Mouse (Mus musculus) kidney, adult 9 months (tissue): Measurements from ENCODE around the gene Abhd5.
"Not testable (repeated sequence)": the region's sequence is repeated elsewhere in the genome, so short reads cannot be mapped to it uniquely, and the experiment has no call there.

Source experiments
- DNase-seq: peaks from one replicate; pipeline ENCODE4 v3.0.0; 2022

Abhd5 gene

DNA sequence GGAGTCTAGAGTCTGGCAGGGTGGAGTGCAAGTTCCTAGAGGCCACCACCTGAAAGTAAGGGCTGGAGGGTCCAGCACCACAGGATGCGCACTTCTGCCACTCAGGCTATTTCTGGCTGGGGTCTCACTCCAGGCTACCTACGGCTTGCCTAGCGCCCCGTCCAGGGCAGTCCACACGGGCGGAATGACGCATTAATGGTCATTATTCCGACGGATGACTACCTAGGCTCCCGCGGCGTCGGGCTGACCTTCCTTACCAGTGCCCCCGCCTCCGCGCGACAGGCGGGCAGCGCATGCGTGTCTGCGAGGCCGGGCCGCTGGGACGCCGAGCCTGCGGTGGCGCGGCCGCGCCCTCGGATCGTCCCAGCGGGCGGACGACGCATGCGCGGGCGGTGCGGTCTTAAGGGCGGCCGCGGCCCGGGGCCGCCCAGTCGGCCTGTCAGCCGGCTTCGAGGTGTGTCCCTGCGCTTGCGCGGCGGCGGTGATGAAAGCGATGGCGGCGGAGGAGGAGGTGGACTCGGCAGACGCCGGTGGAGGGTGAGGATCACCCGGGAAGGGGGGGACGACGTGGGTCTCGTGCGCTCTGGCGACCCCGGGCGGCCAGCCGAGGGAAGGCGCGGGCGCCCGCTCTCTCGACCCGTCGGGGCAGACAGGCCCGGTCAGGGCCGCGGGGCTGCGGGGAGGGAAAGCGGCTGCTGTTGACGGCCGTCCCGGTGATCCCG is at the start of gene Abhd5:
Abhd5 (plus strand) TSS at position 306 of the 722 bp plus-strand sequence.
- peak; percentile 96 for DNase-seq

DNA sequence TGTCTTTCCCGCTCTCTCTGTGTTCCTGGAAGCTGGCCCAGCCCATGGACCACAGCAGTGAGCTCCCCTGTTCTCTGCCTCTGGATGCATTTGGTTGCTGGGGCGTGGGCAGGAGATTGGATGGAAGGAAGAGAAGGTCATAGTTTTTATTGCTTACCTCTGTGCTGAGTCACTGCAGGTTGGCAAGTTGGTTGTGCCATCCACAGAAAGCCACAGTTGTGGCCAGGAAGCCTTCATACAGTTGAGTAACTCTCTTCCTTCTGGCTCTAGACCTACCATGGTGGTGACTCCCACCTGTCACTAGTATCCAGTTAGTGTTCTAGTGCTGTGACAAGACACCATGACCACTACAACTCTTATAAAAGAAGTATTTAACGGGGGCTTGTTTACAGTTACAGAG is 46.1 kb upstream of the Abhd5 start:
- DNase-seq, result no peak

DNA sequence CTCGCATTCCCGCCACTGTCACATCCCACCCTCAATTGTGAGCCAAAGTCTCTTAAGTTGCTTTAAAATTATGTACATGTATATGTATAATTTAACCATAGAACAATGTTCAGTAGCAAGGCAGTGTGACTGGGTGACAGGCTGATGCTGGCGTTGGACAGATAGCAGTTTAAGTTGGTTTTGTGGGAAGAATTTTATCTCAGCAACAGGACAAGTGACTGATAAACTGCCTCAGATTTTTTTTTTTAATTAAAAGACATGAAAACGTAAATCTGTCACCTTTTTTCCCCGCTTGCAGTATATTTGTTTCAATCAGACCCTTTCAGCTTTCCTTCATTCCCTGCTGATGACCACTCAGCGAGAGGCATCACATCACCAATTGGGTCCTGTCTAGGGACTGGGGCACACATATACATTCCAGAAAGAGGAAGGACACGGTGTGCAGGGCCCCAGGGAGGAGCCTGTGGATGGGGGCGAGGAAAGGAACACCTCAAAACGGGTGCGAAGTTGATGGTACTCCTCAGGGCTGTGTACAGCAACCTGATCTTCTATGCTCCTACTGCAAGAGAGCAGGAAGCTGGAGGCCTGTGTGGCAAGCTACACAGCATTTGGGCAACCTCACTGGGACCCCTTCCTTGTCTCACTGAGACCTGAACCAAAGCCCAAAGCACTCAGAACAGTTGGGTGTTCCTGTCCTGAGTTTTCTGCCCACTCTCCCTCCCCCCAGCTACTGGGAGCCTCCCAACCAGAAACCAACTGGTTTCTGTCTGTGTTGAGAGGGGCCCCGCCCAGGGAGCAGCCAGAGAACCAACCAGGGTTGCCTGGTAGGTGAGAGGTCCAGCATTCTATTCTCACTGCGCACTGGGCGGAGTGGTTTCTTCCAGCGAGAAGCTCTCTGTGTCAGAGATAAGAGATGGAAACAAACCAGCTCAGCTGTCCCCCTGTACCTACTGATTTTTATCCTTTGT is 42.1 kb upstream of the Abhd5 start:
- no peak for DNase-seq

DNA sequence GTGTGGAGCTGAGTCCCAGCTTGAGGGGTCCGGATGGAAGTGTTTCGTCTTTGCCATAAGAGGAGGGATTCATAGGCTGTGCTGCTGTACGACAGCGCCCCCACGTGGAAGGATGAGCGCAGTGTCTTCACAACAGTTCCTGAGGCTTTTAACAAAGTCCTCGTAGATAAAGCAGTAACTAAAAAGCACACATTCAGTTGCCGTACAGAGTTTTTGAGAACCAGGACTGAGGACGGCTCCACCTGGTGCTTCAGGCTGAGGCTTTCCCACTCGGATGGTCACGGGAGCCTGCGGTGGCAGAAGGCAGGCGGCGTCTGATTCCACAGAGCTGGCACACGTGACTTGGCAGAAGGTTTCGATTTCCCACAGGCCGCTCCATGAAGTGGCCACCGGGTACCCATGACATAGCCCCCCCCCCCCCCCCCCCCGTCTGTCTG is 40.8 kb upstream of the Abhd5 start:
- peak; percentile 87 for DNase-seq

DNA sequence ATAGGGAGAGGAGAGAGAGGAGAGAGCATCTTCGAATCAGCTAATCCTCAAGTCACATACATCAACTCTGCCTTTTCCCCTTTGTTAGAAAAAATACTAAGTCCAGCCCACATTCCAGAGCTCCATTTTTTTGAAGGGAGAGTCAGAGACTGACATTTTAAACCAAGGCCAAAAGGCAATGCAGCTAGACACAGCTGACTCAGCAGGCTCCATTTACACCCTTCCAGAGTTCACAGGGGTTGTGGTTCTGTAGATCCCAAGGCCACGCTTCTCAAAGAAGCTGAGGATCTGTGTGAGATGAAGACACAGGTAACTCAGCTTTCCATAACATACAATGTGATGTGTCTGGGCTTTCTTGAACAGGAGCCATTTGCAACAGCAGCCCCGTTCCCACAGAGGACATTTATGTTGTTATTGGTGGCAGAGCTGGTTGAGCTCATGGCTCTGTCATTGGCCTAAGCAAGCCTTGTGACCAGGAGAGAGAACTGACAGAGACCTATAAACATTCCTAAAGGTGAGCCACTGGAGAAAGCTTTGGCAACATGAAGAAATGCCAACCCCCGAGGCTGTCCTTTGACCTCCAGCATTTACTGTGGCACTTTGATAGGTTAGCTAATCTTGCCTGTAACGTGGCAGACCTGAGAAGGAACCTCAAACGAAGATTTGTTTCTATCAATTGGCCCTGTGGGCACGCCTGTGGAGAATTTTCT is 40.2 kb upstream of the Abhd5 start:
- peak; percentile 74 for DNase-seq

DNA sequence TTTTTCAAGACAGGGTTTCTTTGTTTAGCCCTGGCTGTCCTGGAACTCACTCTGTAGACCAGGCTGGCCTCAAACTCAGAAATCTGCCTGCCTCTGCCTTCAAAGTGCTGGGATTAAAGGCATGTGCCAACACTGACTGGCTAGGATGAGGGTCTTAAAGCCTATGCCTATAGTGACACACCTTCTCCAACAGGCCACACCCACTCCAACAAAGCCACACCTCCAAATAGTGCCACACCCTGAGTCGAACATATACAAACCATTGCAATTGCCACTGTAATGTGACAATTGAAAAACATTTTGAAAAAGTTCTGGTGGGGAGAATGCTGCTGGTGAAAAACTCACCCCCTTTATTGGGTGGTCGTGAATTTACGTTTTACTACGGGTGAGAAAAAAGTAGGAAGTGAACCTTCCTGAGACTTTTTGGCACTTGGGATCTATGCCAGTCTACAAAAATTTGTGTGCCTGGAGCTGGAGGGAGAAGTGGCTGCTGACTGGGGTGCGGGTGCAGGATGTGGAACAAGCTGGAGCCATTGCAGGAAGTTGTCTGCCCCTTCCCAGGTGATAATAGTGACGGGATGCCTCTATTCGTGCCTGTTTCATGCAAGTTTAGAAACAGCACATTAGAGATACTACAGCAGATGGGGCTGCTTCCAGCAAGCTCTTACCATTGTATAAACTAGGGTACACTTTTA is 39.0 kb upstream of the Abhd5 start:
- no peak for DNase-seq

DNA sequence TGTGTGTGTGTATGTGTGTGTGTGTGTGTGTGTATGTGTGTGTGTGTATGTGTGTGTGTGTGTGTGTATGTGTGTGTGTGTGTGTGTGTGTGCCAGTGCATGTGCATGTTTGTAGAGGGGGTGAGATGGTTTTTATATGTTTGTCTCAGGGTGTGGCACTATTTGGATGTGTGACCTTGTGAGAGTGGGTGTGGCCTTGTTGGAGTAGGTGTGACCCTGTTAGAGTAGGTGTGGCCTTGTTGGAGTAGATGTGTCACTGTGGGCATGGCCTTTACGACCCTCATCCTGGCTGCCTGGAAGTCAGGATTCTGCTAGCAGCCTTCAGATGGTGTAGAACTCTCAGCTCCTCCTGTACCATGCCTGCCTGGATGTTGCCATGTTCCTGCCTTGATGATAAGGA is 38.3 kb upstream of the Abhd5 start:
- not testable (repeated sequence) for DNase-seq

DNA sequence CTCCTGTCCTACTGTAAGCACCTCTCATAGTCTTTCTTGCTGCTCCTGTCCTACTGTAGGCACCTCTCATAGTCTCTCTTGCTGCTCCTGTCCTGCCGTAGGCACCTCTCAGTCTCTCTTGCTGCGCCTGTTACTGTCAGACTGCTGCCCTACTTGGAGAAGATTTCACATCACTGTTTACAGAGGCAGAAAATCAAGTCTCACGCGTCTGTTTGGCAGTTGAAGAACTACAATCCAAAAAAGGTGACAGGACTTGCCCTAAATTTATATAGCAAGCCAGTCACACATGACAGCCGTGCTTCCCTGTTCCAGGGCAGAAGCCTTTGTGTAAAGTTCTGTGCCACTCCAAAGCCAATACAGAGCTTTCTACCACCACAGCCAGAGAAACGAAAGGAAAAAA is 37.0 kb upstream of the Abhd5 start:
- DNase-seq, result no peak

DNA sequence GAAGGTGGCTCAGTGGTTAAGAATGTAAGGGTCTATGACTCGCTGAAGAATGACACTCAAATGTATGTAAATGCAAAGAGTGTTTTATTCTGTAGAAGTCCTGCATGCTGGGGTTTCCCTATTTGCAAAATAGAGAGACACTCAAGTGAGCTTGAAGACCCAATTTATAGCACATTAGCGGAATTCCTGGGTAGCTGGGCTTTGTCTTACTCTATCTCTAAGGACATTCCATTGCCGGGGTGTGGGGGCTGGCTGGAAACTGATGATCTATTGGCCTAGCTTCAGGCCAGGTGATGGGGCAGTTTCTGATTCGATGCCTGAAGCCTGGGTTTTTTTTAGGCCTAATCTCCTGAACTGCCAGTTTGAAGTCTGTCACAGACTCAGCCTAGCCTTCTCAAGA is 36.5 kb upstream of the Abhd5 start:
- DNase-seq, result no peak

DNA sequence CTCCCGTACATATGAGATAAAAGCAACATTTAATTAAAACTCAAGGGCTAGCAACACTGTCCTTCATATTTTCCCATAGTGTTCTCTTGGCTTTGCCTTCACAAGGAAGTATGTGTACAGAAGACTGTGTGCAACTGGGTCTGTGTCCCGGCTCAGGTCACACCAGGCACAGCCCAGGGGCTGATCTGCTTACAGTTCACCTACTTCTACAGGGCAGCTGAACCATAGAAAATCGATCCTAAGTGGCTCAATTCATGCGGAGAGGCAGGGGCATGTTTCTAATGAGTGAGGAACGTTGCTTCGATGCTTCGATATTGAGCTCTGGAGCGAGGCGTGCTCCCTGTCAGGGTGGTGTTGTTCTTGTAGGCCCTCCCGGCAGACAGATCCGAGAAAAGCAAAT is 35.9 kb upstream of the Abhd5 start:
- no peak for DNase-seq

DNA sequence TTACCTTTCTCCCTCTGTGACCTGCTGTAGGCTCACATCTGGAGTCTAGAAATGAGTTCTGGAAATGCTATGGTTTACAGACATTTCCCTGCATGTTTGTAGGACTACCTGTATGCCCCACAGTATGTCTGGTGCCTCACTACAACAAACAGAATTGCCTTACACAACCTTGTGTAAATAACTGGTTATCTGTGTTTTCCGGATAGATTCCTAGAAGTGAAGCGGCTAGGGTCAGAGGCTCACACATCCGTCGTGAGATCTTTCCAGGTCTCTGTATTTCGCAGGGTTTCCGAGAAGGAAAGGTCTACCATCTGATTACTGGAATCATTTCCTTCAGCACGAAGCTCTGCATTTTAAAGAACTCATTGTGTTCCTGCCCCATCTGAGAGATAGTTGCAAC is 34.8 kb upstream of the Abhd5 start:
- no peak for DNase-seq

DNA sequence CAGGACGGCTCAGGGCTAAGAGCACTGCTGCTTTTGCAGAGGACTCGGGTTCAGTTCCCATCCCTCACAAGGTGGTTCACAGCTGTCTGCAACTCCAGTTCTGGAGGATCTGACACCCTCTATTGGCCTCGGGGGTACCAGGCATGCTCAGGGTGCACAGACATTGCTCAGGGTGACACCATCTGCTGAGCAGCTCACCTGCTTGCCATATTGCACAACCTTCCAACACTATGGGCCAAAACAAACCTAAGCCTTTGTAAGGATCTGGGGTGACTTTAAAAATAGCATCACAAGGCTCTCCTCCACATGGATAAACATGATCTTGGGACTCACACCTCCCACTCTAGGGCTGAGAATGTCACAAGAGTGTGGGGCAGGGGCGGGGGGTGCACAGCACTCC is 30.8 kb upstream of the Abhd5 start:
- no peak for DNase-seq

DNA sequence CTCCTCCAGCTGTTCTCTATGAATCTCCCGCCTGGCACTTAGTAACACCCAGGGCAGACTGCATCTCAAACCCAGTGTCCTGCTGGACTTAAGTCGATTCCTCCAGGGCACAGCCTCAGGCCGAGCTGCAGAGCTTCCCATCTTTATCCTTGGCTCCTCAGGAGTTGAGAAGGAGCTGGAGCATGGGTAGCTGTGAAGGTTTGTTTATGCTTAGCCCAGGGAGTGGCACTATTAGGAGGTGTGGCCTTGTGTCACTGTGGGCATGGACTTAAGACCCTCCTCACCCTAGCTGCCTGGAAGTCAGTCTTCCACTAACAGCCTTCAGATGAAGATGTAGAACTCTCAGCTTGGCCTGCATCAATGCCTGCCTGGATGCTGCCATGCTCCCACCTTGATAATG is 29.1 kb upstream of the Abhd5 start:
- DNase-seq, result no peak

DNA sequence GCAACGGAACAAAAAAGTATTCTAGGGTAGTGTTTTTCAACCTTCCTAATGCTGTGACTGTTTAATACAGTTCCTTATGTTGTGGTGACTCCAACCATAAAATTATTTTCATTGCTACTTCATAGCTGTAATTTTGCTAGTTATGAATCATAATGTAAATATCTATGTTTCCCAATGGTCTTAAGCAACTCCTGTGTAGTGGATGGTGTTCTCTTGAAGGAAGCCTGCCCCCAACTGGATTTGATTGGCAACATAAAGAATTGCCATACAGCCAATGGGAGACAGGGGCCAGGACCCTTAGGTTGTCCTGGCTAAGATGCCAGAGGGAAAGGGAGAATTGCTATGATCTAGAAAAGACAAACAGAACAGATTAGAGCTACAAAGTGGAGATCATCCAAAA is 25.4 kb upstream of the Abhd5 start:
- DNase-seq, result no peak

DNA sequence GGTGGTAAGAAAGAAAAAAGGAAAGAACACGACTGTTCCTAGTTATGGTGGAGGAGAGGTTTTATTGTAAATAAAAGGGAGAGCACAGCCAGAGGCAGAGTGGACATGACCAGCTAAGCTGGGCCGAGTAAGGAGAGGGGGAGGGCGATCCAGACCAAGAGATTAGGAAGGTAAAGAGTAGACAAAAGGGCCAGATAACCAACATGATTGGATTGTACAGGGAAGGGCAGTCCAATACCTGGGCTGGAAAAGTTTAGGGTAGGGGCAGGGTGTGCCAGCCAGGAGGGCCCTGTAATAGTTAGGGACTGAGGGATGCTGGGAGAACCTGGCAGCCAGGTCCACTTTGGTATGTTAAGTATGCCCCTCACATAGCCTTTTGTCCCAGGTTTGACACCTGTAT is 23.2 kb upstream of the Abhd5 start:
- DNase-seq, result no peak

DNA sequence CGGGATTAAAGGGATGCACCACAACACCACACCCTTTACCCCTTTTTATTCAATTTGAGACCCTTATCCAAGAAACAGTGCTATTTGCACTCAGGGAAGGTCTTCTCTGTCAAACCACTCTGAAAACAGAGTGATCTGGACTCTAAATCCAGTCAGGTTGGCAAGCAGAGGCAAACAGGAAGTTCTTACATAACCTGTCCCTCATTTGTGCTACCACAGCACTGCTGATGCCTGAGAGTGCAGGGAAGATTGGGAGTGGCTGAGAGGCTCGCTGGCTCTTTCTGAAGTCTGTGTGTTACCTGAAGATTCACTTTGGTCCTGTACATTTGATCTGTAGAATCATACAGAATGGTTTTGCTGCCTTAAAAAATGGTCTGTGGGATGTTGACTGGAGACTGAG is 14.7 kb upstream of the Abhd5 start:
- DNase-seq, result peak; percentile 80

DNA sequence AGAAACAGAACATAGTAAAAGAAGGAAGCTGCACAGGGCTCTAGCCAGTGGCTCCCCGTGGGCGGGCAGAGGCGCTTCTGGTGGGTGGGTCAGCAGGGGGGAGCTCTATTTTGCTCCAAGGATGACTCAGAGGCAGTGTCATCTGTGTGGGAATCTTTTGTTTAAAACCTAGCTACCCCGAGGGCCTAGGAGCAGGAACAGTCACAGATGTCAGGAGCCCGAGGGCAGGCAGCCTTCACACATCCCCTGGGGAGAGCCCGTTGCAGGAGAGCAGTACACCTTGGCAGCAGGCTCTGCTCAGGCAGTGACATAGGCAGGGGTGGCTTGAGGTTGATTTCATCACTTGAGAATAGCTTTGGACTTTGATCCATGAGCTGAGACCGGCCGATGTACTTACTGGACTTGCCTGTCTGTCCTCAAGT is 13.9 kb upstream of the Abhd5 start:
- peak; percentile 88 for DNase-seq

DNA sequence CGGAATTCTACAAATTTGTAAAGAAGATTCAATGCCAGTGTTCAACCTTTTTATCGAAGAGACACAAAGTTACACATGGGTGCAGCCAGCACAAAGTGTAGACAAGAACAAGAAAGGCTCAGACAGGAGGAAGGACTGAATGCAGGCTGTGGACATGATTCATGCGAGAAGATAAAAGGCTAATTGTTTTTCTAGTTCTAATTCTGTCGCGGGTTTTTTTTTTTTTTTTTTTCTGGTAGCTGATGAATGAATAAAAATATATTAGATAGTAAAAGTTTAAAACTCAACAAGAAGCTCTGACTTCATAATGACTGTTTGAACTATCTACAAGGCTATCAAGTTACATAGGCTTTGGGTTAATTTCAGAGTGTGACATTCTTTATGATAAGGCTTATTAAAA is 11.4 kb upstream of the Abhd5 start:
- no peak for DNase-seq

DNA sequence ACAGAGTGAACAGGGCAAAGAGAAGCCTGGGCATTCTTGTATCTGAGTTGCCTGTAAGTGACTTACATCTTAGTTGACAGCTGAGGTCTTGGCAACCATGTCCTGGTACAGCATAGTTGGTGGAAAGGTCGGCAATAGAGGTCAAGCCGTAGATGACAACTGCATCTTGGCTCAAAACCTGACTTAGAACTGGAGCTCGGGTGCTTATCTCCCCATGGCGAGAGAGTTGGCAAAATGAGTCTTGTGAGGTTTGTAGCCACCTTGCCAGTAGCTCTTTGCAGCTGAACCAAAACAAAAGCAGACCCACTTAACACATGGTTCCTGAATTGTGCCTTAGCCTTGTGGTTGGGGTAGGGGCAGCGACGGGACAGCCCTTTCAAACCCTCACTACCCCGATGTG is 8.0 kb upstream of the Abhd5 start:
- no peak for DNase-seq

DNA sequence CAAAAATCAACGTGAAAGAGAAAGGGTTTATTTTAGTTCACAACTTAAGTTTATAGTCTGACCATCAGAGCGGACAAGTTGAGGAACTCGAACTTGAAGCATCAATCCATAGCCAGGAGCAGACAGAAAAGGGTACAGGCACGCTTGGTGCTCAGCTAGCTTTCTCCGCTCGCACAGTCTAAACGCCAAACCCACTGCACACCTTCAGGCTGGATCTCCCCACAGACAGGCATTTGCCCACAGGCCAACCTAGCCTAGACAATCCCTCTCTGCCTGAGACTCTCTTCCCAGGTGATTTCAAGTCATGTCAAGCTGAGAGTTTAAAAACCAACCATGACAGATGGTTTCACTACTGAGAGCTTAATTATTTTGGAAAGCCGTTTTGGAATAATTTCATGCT is 6.8 kb upstream of the Abhd5 start:
- no peak for DNase-seq

DNA sequence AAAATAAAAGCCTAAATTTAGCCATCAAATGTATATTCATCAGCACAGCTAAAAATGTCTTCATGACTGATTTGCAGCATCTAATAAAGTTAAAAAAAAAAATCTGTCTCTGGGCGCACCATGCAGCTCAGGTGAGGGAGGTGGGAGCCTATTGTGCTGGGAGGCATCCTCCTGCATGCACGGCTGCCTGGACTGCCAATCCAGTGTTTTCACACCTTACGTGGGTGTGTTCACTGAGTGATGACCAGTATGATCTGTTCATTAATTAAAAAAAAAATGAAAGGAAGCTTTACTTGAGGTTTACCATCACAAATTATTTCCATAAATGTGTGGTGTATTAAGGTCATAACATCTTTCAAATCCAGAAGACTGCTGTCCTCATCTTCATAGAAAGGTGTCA is 6.1 kb upstream of the Abhd5 start:
- DNase-seq, result no peak

DNA sequence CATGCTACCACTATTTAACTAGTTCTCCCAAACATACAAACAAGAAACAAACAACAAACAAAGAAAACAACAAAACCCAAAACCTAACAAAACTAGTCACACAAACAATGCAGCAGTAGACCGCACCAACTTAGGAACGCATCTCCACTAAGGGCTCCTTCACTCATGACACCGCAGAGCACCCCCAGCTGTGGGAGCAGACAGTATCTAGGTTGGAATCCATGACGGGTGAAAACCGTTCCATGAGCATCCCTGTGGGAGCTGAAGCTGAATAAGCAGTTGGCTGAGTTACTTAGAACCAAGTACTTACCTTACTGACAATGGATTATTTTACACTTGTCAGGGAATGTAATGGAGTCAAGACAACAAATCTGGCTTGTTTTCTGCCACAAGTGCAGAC is 5.3 kb upstream of the Abhd5 start:
- no peak for DNase-seq

DNA sequence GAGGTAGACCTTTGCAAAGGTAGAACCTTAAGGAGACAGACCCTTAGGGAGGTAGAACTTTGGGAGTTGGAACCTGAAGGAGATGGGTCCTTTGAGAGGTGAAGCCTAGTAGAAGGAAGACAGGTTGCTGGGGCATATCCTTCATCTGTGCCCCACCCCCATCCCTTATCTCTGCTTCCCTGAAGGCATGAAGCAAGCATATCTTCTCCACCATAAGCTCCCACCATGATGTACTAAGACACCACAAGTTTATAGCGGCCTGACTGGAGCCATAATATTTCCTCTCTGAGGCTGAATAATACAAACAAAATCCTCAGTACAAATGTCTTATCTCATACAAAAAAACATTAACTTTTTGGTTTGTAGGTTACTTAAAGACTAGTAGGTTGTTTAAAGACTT is 3.5 kb upstream of the Abhd5 start:
- no peak for DNase-seq
